Mouse (Mus musculus): ENCODE measurements around the gene Tpm4. TPM values are rescaled to one million over a fixed set of nuclear protein-coding genes. Genes with fewer than 3 reads are reported as not detected.

Gene Tpm4
- total and polyA plus RNA-seq, 3 experiments, result 0.04 to 2.7 TPM; not detected in 1

DNA sequence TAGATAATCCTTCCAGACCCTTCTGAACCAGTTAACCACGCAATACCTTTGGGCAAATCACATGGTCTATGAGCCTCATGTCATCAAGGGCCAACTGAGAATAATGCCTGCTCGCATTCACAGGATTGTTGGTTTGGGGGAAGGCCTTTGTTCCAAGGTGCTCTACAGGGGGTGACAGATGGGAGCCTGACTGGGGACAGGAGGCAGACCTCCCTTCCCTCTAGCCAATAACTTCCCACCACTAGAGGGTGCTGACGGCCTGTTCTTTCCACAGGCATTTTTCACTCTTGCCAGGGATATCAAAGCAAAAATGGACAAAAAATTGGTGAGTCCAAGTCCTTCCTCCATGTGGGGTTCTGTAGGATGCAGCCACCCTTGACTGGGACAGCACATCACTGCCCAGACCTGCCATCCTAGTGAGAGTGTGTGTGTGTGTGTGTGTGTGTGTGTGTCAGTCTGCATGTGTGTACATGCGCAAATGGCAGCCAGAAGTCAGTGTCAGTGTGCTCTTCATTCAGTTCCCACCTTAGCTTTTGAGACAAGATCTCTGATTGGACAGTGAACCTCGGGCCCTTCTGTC is 42.7 kb downstream of the Tpm4 start:
- no peaks in the 10 kb centered on the region for H3K27me3 ChIP-seq (ENCODE audit: insufficient read depth, low read length)
- DNase-seq (ENCODE audit: low spot score) (no peak), ATAC-seq (ENCODE audit: extremely low read depth, insufficient number of reproducible peaks, low FRiP score, poor library complexity, severe bottlenecking) (no peak)
- H3K4me1 ChIP-seq (ENCODE audit: insufficient read depth, low read depth, low read length), result peaks cover 3% of the 10 kb centered on the region; the same call in 1 of the 2 replicates
- no peak for TF ChIP-seq GATA2 (IDR thresholded peaks at IDR 0.05; ENCODE audit: borderline replicate concordance, low read depth, low read length)
- no peak for TF ChIP-seq POLR2AphosphoS5 (IDR thresholded peaks at IDR 0.05; ENCODE audit: insufficient replicate concordance, low read depth, low read length)
- TF ChIP-seq GATA1 (IDR thresholded peaks at IDR 0.05; ENCODE audit: borderline replicate concordance, low read length), result no peak
- peak; percentile 44 for TF ChIP-seq CTCF (IDR thresholded peaks at IDR 0.05; ENCODE audit: low read depth, low read length)
- TF ChIP-seq TAL1 (conservative IDR thresholded peaks at IDR 0.05; ENCODE audit: low read depth, low read length), result no peak
- H3K9me3 ChIP-seq (replicated peaks), result no peaks in the 10 kb centered on the region
- H3K4me3 ChIP-seq (ENCODE audit: low read depth, low read length), result no peak overlapping the region
- peaks cover 97% of the 10 kb centered on the region for H3K36me3 ChIP-seq (replicated peaks)

DNA sequence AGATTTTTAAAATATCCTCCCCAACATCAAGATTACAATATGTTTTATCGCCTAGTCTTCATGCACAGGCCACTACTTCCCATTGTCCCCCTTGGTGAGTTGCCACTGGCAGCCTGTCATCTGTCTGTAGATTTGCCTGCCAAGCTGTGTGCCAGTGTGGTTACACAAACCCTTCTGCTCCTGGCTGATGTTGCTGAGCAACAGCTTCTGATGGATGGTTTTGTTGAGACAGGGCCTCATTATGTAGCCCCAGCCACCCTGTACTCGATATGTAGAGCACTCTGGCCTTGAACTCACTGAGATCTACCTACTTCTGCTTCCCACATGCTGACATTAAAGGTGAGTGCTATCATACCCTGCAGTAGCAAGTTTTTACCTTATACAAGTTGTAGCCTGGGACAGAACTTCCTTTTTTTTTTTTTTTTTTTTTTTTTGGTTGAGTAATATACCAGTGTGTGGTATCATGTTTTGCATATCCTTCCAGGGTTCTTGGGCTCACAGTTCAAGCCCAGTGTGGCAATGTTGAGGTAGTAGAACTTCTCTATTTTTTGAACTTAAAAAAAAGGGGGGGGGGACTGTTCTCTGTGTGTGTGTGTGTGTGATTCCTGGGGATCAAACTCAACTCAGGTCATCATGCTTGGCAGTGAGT is 48.9 kb downstream of the Tpm4 start:
- Histone ChIP-seq H3K36me3 (replicated peaks) (peaks cover 37% of the 10 kb centered on the region), H3K4me1 (ENCODE audit: insufficient read depth, low read depth, low read length) (peaks cover 9% of the 10 kb centered on the region)
- no peak for DNase-seq (ENCODE audit: low spot score)

DNA sequence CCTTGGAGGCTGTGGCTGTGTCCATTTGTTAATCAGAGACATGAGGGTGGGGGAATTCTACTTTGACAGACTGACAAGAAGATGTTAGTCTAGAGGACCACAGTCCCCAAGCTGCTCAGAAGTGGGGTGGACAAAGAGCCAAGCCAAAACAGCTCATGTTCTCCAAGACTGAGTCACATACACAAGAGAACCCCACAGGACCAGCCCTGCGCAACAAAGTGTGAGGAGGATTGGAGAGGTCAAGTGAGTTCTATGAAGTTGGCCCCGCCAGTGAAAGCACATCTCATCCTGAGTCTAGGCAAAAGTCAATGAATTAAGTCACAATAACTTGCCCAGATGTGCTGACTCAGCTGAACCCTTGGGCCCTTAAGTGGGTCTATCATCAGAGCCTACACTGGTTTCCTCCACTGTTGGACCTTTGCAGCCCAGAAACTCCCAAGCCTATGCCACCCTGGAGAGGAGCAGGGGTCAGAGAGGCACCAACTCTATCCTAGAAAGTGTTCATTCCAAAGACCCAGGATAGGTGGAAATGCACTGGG is 53.1 kb downstream of the Tpm4 start:
- H3K36me3 ChIP-seq (replicated peaks), result no peaks in the 10 kb centered on the region
- TF ChIP-seq POLR2AphosphoS5 (IDR thresholded peaks at IDR 0.05; ENCODE audit: insufficient replicate concordance, low read depth, low read length), result no peak
- TF ChIP-seq GATA2 (IDR thresholded peaks at IDR 0.05; ENCODE audit: borderline replicate concordance, low read depth, low read length), result no peak
- no peak for TF ChIP-seq CTCF (IDR thresholded peaks at IDR 0.05; ENCODE audit: low read depth, low read length)
- no peak for TF ChIP-seq TAL1 (conservative IDR thresholded peaks at IDR 0.05; ENCODE audit: low read depth, low read length)
- no peak for TF ChIP-seq GATA1 (IDR thresholded peaks at IDR 0.05; ENCODE audit: borderline replicate concordance, low read length)
- no peak for DNase-seq (ENCODE audit: low spot score)
- no peak for ATAC-seq (ENCODE audit: extremely low read depth, insufficient number of reproducible peaks, low FRiP score, poor library complexity, severe bottlenecking)
- peaks cover 10% of the 10 kb centered on the region for H3K27me3 ChIP-seq (ENCODE audit: insufficient read depth, low read length)
- 0 out of 2 replicates have a peak, but pooled peaks cover 3% of the 10 kb centered on the region for H3K9me3 ChIP-seq (replicated peaks)
- no peak overlapping the region for H3K4me3 ChIP-seq (ENCODE audit: low read depth, low read length)
- H3K4me1 ChIP-seq (ENCODE audit: insufficient read depth, low read depth, low read length), result peaks cover 21% of the 10 kb centered on the region

More for the DNA sequence above, 48.9 kb downstream of the Tpm4 start:
- Histone ChIP-seq H3K27me3 (ENCODE audit: insufficient read depth, low read length) (peaks cover 5% of the 10 kb centered on the region; the same call in 1 of the 2 replicates), H3K9me3 (replicated peaks) (no peaks in the 10 kb centered on the region), H3K4me3 (ENCODE audit: low read depth, low read length) (no peak overlapping the region)
- TF ChIP-seq POLR2AphosphoS5 (IDR thresholded peaks at IDR 0.05; ENCODE audit: insufficient replicate concordance, low read depth, low read length), result no peak
- TF ChIP-seq CTCF (IDR thresholded peaks at IDR 0.05; ENCODE audit: low read depth, low read length), result no peak
- TF ChIP-seq TAL1 (conservative IDR thresholded peaks at IDR 0.05; ENCODE audit: low read depth, low read length), result no peak
- no peak for TF ChIP-seq GATA2 (IDR thresholded peaks at IDR 0.05; ENCODE audit: borderline replicate concordance, low read depth, low read length)
- TF ChIP-seq GATA1 (IDR thresholded peaks at IDR 0.05; ENCODE audit: borderline replicate concordance, low read length), result no peak
- ATAC-seq (ENCODE audit: extremely low read depth, insufficient number of reproducible peaks, low FRiP score, poor library complexity, severe bottlenecking), result no peak

DNA sequence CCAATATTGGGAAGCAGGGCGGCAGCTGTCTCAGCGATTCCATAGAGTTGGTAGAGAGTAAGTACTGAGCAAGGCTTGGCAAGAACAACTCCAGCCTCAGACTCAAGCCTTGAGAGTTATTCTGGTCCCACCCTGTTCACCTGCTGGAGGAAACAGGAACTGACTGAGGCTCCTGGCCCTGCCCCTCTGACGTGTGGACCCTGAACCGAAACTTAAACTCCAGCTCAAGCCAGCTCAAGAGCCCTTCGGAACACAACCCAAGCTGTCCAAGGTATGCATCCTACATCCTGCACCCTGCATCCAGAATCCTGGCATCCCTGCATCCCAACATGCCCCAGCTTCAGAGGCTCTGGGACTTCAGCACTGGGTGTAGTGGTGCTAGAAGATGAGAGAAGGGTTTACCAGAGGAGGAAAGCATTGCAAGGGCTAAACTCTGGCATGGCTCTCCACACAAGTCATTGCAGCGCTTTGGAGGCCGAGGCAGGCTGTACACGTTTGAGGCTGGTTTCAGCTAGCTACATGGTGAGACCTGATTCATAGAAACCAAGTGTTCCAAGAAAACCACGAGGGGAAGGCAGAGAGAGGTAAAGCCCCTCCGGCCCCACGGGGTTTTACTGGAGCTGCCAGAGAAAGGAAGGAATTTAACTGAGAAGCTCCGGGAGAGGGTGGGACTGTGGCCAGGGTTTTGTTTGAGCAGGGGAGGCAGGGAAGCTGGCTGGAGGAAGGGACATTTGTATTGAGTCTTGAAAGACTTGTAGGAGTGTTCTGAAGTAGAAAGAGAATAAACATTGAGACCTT is 54.8 kb downstream of the Tpm4 start, which contains the start of gene Hsh2d:
TSS of gene Hsh2d (plus strand) at position 222 of the 798 bp plus-strand sequence.
- DNase-seq (ENCODE audit: low spot score) (no peak), ATAC-seq (ENCODE audit: extremely low read depth, insufficient number of reproducible peaks, low FRiP score, poor library complexity, severe bottlenecking) (no peak)
- Histone ChIP-seq H3K9me3 (replicated peaks) (0 out of 2 replicates have a peak, but pooled peaks cover 3% of the 10 kb centered on the region), H3K4me3 (ENCODE audit: low read depth, low read length) (peak within 1 kb of the TSS; percentile 48; the same call in 1 of the 2 replicates), H3K4me1 (ENCODE audit: insufficient read depth, low read depth, low read length) (peaks cover 21% of the 10 kb centered on the region), H3K36me3 (replicated peaks) (no peaks in the 10 kb centered on the region), H3K27me3 (ENCODE audit: insufficient read depth, low read length) (peaks cover 13% of the 10 kb centered on the region)
- TF ChIP-seq POLR2AphosphoS5 (IDR thresholded peaks at IDR 0.05; ENCODE audit: insufficient replicate concordance, low read depth, low read length) (no peak), GATA2 (IDR thresholded peaks at IDR 0.05; ENCODE audit: borderline replicate concordance, low read depth, low read length) (no peak), GATA1 (IDR thresholded peaks at IDR 0.05; ENCODE audit: borderline replicate concordance, low read length) (no peak), TAL1 (conservative IDR thresholded peaks at IDR 0.05; ENCODE audit: low read depth, low read length) (no peak), CTCF (IDR thresholded peaks at IDR 0.05; ENCODE audit: low read depth, low read length) (no peak)

DNA sequence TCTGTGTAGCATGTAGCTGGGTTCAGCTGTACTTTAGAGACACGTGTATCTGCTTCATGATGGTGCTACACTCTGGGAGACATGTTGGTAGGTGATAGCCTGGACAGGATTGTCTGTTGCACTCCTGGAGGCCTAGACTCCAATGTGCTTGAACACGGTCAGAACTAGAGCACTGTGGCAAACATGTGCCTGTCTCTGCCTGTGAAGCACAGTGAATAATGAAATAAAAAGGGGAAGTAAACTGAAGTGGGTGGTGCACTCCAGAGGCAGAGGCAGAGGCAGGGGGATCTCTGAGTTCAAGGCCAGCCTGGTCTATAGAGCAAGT is 55.4 kb downstream of the Tpm4 start:
- ATAC-seq (ENCODE audit: extremely low read depth, insufficient number of reproducible peaks, low FRiP score, poor library complexity, severe bottlenecking), result no peak
- Histone ChIP-seq H3K4me3 (ENCODE audit: low read depth, low read length) (no peak overlapping the region), H3K9me3 (replicated peaks) (0 out of 2 replicates have a peak, but pooled peaks cover 3% of the 10 kb centered on the region), H3K4me1 (ENCODE audit: insufficient read depth, low read depth, low read length) (peaks cover 21% of the 10 kb centered on the region), H3K36me3 (replicated peaks) (no peaks in the 10 kb centered on the region), H3K27me3 (ENCODE audit: insufficient read depth, low read length) (peaks cover 13% of the 10 kb centered on the region)
- no peak for DNase-seq (ENCODE audit: low spot score)
- TF ChIP-seq GATA2 (IDR thresholded peaks at IDR 0.05; ENCODE audit: borderline replicate concordance, low read depth, low read length) (no peak), GATA1 (IDR thresholded peaks at IDR 0.05; ENCODE audit: borderline replicate concordance, low read length) (no peak), CTCF (IDR thresholded peaks at IDR 0.05; ENCODE audit: low read depth, low read length) (no peak), POLR2AphosphoS5 (IDR thresholded peaks at IDR 0.05; ENCODE audit: insufficient replicate concordance, low read depth, low read length) (no peak), TAL1 (conservative IDR thresholded peaks at IDR 0.05; ENCODE audit: low read depth, low read length) (no peak)

Measured in G1E (cell line).